14 mouse cellular contexts compared by ENCODE assay signal in the genomic region with DNA sequence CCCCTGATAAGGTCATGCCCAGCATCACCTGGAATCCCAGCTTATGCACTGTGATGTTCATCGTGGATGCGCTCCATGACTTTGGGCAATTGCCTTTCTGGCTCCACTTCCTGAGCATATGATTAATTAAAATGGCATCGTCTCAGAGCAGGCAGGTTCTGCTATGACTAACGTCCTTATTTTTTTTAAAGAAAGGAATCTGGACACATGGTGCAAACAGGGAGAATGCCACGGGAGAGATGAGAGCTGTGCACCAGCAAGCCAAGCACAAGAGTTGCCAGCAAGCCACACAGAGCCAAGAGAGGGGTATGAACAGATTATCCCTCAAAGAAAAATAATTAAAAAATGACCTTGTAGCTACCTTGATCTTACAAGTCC. TPM values are rescaled to one million over a fixed set of nuclear protein-coding genes. Genes with fewer than 3 reads are reported as not detected.
DNase-seq lines count a peak whose midpoint lies in the region; ATAC-seq and TF ChIP-seq lines count a peak whose summit lies in the region.
"Had no signal": no experiment of that assay in that cellular context is flagged by ENCODE, and none has a peak within 500 bp of the region (broad histone marks: within the 10 kb centered on the region; RNA-seq: fewer than 3 reads in every experiment).

No protein-coding gene starts in this region.

- in situ Hi-C loops in Patski (cut with MboI; ENCODE audit: low pct_unique_long_range_greater_than_20kb) = no loop called here

- 55% methylated on average over 5 of the region's 5 CpGs for WGBS in lung, embryonic 14.5 days
- WGBS in stomach, postnatal 0 days = 39% methylated on average over 5 of the region's 5 CpGs

- H3K9me3 ChIP-seq in lung, embryonic 14.5 days (ENCODE audit: low read depth, low read length) = no peaks in the 10 kb centered on the region
- no peaks in the 10 kb centered on the region for H3K9me3 ChIP-seq in stomach, postnatal 0 days (ENCODE audit: control insufficient read depth, low read length)
- H3K9me3 ChIP-seq: forebrain, embryonic 13.5 days; heart, embryonic 12.5 days had no signal

- no peak for TF ChIP-seq EP300 in stomach, postnatal 0 days (optimal IDR thresholded peaks at IDR 0.05)

- no peak for ATAC-seq in lung, embryonic 14.5 days (ENCODE audit: insufficient read depth)
- ATAC-seq in Patski = peak; percentile 19
- no peak for ATAC-seq in stomach, postnatal 0 days (ENCODE audit: low FRiP score, low TSS enrichment)
- ATAC-seq: CD4-positive, CD25-positive, alpha-beta regulatory T cell, adult 4 months; forebrain, embryonic 13.5 days; inflammation-experienced regulatory T-cells, adult 6 months had no signal

- TF ChIP-seq CTCF in lung, embryonic 14.5 days (IDR thresholded peaks at IDR 0.05; ENCODE audit: low read depth) = no peak
- TF ChIP-seq CTCF in Patski (IDR thresholded peaks at IDR 0.05) = no peak
- TF ChIP-seq CTCF in stomach, postnatal 0 days (IDR thresholded peaks at IDR 0.05; ENCODE audit: low read depth) = no peak

- H3K27me3 ChIP-seq in lung, embryonic 14.5 days (ENCODE audit: insufficient read depth, low read length) = no peaks in the 10 kb centered on the region
- H3K27me3 ChIP-seq in Patski = no peaks in the 10 kb centered on the region
- H3K27me3 ChIP-seq in stomach, postnatal 0 days (ENCODE audit: control insufficient read depth, insufficient read depth, low read length) = no peaks in the 10 kb centered on the region
- H3K27me3 ChIP-seq: forebrain, embryonic 13.5 days; heart, embryonic 12.5 days had no signal

- DNase-seq in heart, adult 11 months = peak; percentile 90
- no peak for DNase-seq in heart, adult 8-10 months (ENCODE audit: low spot score)
- DNase-seq in lung, embryonic 14.5 days = no peak
- no peak for DNase-seq in lung, postnatal 14 days
- peak; percentile 53 for DNase-seq in Patski (ENCODE audit: low read depth, low spot score)
- no peak for DNase-seq in stomach, postnatal 0 days (ENCODE audit: low spot score)
- no peak for DNase-seq in thymus, adult 18-20 months
- DNase-seq: liver; midbrain, embryonic 14.5 days; right cerebral cortex, adult 18-20 months had no signal

- no peak overlapping the region for H3K27ac ChIP-seq in lung, embryonic 14.5 days (ENCODE audit: low read depth)
- H3K27ac ChIP-seq in stomach, postnatal 0 days (replicated peaks) = peak overlapping the region; percentile 83
- H3K27ac ChIP-seq: forebrain, embryonic 13.5 days had no signal

- H3K9ac ChIP-seq in lung, embryonic 14.5 days = no peak overlapping the region
- H3K9ac ChIP-seq in stomach, postnatal 0 days (ENCODE audit: low read length) = no peak overlapping the region
- H3K9ac ChIP-seq: forebrain, embryonic 13.5 days; heart, embryonic 12.5 days had no signal

- H3K36me3 ChIP-seq in lung, embryonic 14.5 days (ENCODE audit: insufficient read depth) = peaks cover 3% of the 10 kb centered on the region; the same call in 1 of the 2 replicates
- no peaks in the 10 kb centered on the region for H3K36me3 ChIP-seq in stomach, postnatal 0 days (ENCODE audit: control insufficient read depth, insufficient read depth, low read length)

- no peak overlapping the region for H3K4me3 ChIP-seq in lung, embryonic 14.5 days (ENCODE audit: low read depth, low read length)
- no peak overlapping the region for H3K4me3 ChIP-seq in stomach, postnatal 0 days (ENCODE audit: low read depth, low read length)
- H3K4me3 ChIP-seq: forebrain, embryonic 13.5 days; heart, embryonic 12.5 days had no signal

- peak overlapping the region; percentile 22; the same call in 1 of the 2 replicates for H3K4me2 ChIP-seq in lung, embryonic 14.5 days
- H3K4me2 ChIP-seq in stomach, postnatal 0 days (replicated peaks; ENCODE audit: low read depth) = peak overlapping the region; percentile 37; the same call in 1 of the 2 replicates
- H3K4me2 ChIP-seq: forebrain, embryonic 13.5 days; heart, embryonic 12.5 days had no signal

- CTCF ChIA-PET in Patski (lab: Charles Lee) = interaction anchor here (0.8 to 1.6 kb wide), 3 partner anchors 16 to 20 kb away, joined by 3 to 5 read pairs (median 5); no protein-coding TSS in a partner anchor

- POLR2A ChIA-PET in Patski (lab: Charles Lee) = no interaction called here

- H3K4me1 ChIP-seq in lung, embryonic 14.5 days (ENCODE audit: insufficient read depth) = peaks cover 19% of the 10 kb centered on the region
- 0 out of 2 replicates have a peak, but pooled peaks cover 5% of the 10 kb centered on the region for H3K4me1 ChIP-seq in stomach, postnatal 0 days (replicated peaks; ENCODE audit: control insufficient read depth, insufficient read depth)

RNA-seq across cellular contexts. Expression of gene Xpnpep1, which starts 1.1 kb away (rescaled TPM):
- 10 to 100 TPM; 52.4 to 81.0 (median 72.0) TPM for total RNA-seq in heart, adult 8-10 months (2022)
- 196 and 200 TPM in 2 replicates for polyA plus RNA-seq in lung, embryonic 14.5 days (2014; fragmentation: Nextera tagmentation; extraction: Ambion mirVana)
- 193 TPM for polyA plus RNA-seq in Patski (2021)
- polyA plus RNA-seq in stomach, postnatal 0 days (2015; fragmentation: Nextera tagmentation; extraction: Ambion mirVana) = 106 and 111 TPM in 2 replicates

Comparison
In these comparisons a context has a peak if more than half of its experiments do, and no peak if none do; other contexts are left out.
1. DNase-seq: peak in heart, adult 11 months (single experiment) and Patski (single experiment); none in heart, adult 8-10 months (single experiment), lung, embryonic 14.5 days (single experiment), lung, postnatal 14 days (single experiment), stomach, postnatal 0 days (single experiment) and thymus, adult 18-20 months (0 of 2).